Mouse (Mus musculus) midbrain, embryonic 15.5 days (tissue): ENCODE measurements around the gene Trit1. TPM values are rescaled to one million over a fixed set of nuclear protein-coding genes. Genes with fewer than 3 reads are reported as not detected.

Experiments
- ATAC-seq: fragments of 200-750 bp; cut with Nextera tagmentation; replicated peaks from 2 replicates; pipeline ENCODE4 v1.8.0; 2017; ENCODE audit warnings: moderate TSS enrichment
- H3K27ac ChIP-seq: fragments of 300-500 bp; sonication (generic); 2 replicates; pipeline ENCODE4 v1.5.1; 2015; ENCODE audit warnings: mild to moderate bottlenecking, inconsistent platforms
- H3K27me3 ChIP-seq: fragments of 300-500 bp; sonication (generic); replicated peaks from 2 replicates; pipeline ENCODE4 v1.6.1; 2015; ENCODE audit warnings: inconsistent platforms
- H3K36me3 ChIP-seq: fragments of 300-500 bp; sonication (generic); replicated peaks from 2 replicates; pipeline ENCODE4 v1.6.1; 2015; ENCODE audit warnings: inconsistent platforms
- H3K4me1 ChIP-seq: fragments of 300-500 bp; sonication (generic); 2 replicates; pipeline ENCODE4 v1.6.1; 2015; ENCODE audit warnings: inconsistent platforms
- H3K4me2 ChIP-seq: fragments of 300-500 bp; sonication (generic); 2 replicates; pipeline ENCODE4 v1.6.1; 2015; ENCODE audit warnings: inconsistent platforms, mild to moderate bottlenecking, moderate library complexity
- H3K4me3 ChIP-seq: fragments of 300-500 bp; sonication (generic); 2 replicates; pipeline ENCODE4 v1.5.1; 2015; ENCODE audit warnings: mild to moderate bottlenecking, inconsistent platforms
- H3K9ac ChIP-seq: fragments of 300-500 bp; sonication (generic); 2 replicates; pipeline ENCODE4 v1.6.1; 2015; ENCODE audit warnings: mild to moderate bottlenecking, inconsistent platforms
- H3K9me3 ChIP-seq: fragments of 300-500 bp; sonication (generic); 2 replicates; pipeline ENCODE4 v1.6.1; 2016; ENCODE audit warnings: inconsistent platforms
- WGBS: fragments of 180-500 bp; shearing (Covaris S2); methylation state at CpG from one replicate; pipeline ENCODE4 v1.1.7; 2015; ENCODE audit warnings: mixed read lengths; 5-methylcytosine and 5-hydroxymethylcytosine counted together
- polyA plus RNA-seq: library from polyadenylated mRNA; unstranded; fragments of >200 nt; fragmentation: Nextera tagmentation; extraction: Ambion mirVana; gene quantifications from 2 replicates; pipeline ENCODE4 v1.2.1, GENCODE M21; 2015

The Trit1 gene
- polyA plus RNA-seq, 1 experiment from 2014 or later = 25.3 TPM

DNA sequence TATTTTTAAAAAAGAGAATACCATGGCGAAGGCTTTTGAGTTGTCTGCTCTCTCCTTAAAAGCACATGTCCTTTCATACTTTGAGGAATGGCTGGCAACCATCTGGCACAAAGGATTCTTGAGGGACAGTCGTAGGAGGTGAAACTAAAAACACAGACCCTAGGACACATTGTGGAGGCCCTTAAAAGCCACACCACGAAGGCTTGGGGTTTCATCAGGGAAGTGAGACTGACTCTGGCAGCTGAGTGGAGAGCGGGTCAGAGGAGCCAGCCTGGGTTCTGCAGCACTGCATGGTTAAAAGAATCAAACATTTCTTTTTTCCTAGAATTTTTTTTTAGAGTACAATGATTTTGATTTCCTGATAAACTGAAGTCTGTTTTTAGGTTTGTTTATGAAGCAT, 10.2 kb downstream of the Trit1 start:
- no peak overlapping the region for H3K4me3 ChIP-seq
- H3K27ac ChIP-seq = no peak overlapping the region
- H3K27me3 ChIP-seq = no peaks in the 10 kb centered on the region
- WGBS = 82% methylated on average over 4 of the region's 4 CpGs
- ATAC-seq = no peak
- H3K4me2 ChIP-seq = no peak overlapping the region
- H3K9me3 ChIP-seq = no peaks in the 10 kb centered on the region
- peaks cover 10% of the 10 kb centered on the region for H3K4me1 ChIP-seq
- H3K9ac ChIP-seq = no peak overlapping the region
- H3K36me3 ChIP-seq = peaks cover 5% of the 10 kb centered on the region; the same call in 1 of the 2 replicates

DNA sequence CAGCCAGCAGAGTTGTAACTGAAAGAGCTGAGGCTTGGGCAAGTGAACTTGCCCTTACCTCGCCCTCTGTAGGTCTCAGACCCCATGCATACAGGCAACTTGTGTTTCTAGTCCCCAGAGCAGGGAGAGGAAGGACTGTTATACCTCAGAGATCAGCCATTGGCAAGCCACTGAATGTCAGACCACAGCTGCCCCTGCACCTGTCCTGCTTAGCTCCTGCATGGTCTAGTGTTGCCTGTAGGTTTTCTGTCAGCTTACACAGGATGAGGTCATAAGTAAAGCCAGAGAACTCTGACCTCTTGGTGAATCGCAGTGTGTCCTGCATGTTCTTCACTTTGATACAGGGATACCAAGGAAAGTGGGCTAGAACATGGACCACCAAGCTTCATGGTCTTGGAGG, 18.4 kb downstream of the Trit1 start:
- H3K4me2 ChIP-seq = no peak overlapping the region
- H3K4me1 ChIP-seq = no peaks in the 10 kb centered on the region
- H3K27me3 ChIP-seq = no peaks in the 10 kb centered on the region
- WGBS = 95% methylated on average over 2 of the region's 2 CpGs
- no peak overlapping the region for H3K4me3 ChIP-seq
- ATAC-seq = no peak
- no peak overlapping the region for H3K27ac ChIP-seq
- no peak overlapping the region for H3K9ac ChIP-seq
- peaks cover 7% of the 10 kb centered on the region; the same call in 1 of the 2 replicates for H3K36me3 ChIP-seq
- no peaks in the 10 kb centered on the region for H3K9me3 ChIP-seq

DNA sequence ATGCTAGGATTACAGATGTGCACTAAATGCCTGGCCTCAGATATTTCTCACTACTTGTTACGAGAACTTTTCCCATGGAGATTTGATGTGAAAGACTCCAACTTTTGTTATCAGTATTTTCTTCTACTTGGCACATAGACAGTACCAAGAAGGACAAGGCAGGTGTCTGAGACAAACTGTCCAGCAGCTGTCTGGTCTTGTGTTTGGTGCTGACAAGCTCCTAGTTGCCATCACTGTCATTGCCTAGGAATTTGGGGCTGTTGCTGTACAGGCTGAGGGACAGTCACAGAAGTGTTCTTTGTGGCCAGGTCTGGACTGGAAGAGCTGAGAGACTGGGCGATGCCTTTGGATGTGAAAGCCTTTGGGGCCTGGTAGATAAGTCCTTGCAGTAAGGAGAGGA, 19.2 kb downstream of the Trit1 start:
- WGBS = 96% methylated on average over 2 of the region's 2 CpGs
- no peak for ATAC-seq

DNA sequence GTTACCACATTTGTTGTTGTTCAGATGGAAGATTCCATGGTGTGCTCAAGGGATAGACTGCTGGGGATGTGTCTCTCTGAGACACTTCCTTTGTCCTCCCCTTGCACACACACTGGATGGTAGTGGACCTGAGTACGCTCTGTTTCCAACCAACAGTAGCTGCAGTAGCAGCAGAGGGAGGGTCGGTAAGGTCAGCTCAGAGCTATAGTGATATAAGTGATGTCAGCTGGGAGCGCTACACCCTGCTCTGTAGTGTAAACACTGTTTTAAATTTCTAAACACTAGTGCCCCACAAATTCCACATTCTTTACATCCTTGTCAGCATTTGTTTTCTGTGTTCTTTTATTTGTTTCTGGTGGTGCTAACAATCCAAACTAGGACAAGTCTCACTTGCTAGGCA, 20.3 kb downstream of the Trit1 start:
- ATAC-seq = no peak
- no peak overlapping the region for H3K4me2 ChIP-seq
- H3K4me1 ChIP-seq = no peaks in the 10 kb centered on the region
- 80% methylated on average over 3 of the region's 3 CpGs for WGBS
- no peaks in the 10 kb centered on the region for H3K27me3 ChIP-seq
- no peak overlapping the region for H3K9ac ChIP-seq
- H3K27ac ChIP-seq = no peak overlapping the region
- H3K36me3 ChIP-seq = peaks cover 10% of the 10 kb centered on the region; the same call in 1 of the 2 replicates
- H3K9me3 ChIP-seq = no peaks in the 10 kb centered on the region
- H3K4me3 ChIP-seq = no peak overlapping the region

More for the DNA sequence above, 19.2 kb downstream of the Trit1 start:
- Histone ChIP-seq H3K4me3 (no peak overlapping the region), H3K27me3 (no peaks in the 10 kb centered on the region), H3K27ac (no peak overlapping the region), H3K4me2 (no peak overlapping the region), H3K9me3 (no peaks in the 10 kb centered on the region), H3K4me1 (no peaks in the 10 kb centered on the region), H3K9ac (no peak overlapping the region), H3K36me3 (peaks cover 12% of the 10 kb centered on the region; the same call in 1 of the 2 replicates)

DNA sequence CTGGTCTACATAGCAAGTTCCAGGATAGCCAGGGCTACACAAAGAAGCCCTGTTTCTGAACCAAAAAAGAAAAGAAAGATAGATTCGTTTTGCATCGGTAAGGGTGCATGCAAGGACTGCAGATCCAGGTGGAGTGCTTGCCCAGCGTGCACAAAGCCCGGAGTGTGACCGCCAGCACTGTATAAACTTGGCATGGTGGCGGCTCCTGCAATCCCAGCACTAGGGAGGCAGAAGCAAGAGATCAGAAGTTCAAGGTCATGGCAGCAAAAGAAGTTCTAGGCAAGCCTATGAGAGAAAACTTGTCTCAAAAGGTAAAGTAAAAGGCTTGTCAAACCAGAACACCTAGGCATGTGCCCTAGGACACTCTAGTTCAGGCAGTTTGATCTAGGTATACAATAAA, 24.7 kb downstream of the Trit1 start:
- Histone ChIP-seq H3K27ac (no peak overlapping the region), H3K36me3 (peaks cover 8% of the 10 kb centered on the region; the same call in 1 of the 2 replicates)
- WGBS = 93% methylated on average over 6 of the region's 6 CpGs

DNA sequence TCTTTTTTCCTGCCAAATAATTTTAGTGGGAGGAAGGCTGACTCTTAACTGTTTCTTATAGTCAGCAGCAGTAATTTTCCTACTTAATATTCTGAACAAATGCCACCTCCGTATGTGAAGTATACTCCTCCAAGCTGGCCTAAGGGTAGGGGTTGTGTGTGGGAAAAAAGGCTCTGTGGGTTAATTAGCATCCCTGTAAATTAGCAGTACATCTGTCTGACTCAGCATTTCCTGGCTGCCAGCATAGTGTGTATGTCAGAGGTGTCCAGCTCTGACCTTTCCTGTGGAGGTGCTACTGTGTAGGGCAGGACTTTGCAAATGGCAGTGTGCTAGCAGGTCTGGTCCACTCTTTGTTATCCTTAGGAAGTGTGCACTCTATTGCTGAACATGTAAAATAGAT, 27.5 kb downstream of the Trit1 start:
- WGBS = 49% methylated on average over 1 of the region's 1 CpGs
- peaks cover 16% of the 10 kb centered on the region; the same call in 1 of the 2 replicates for H3K36me3 ChIP-seq
- H3K27me3 ChIP-seq = no peaks in the 10 kb centered on the region
- no peaks in the 10 kb centered on the region for H3K9me3 ChIP-seq
- no peak overlapping the region for H3K4me2 ChIP-seq
- H3K27ac ChIP-seq = no peak overlapping the region
- H3K4me1 ChIP-seq = no peaks in the 10 kb centered on the region
- no peak overlapping the region for H3K9ac ChIP-seq
- H3K4me3 ChIP-seq = no peak overlapping the region
- no peak for ATAC-seq

More for the DNA sequence above, 24.7 kb downstream of the Trit1 start:
- no peaks in the 10 kb centered on the region for H3K27me3 ChIP-seq
- no peak overlapping the region for H3K9ac ChIP-seq
- H3K4me1 ChIP-seq = no peaks in the 10 kb centered on the region
- no peak for ATAC-seq
- no peak overlapping the region for H3K4me3 ChIP-seq
- no peak overlapping the region for H3K4me2 ChIP-seq
- H3K9me3 ChIP-seq = no peaks in the 10 kb centered on the region

DNA sequence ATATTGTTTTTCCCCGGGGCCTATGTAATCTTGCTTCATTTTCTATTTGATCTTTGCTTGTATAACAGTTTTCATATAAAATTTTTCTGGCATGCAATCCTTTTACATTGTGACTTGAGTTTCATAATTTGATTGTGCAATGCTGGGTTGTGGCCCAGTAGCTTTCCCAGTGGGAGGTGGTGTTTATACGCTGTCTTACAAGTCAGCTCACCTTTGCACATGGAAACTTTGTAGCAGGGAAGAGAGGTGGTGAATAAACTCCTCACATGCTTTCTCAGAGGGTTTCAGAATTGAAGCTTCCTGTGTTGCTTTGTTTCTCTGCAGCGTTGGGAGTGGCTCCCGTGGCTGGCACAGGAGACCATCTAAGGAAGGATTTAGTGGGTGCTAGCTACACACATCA, 28.4 kb downstream of the Trit1 start:
- peaks cover 13% of the 10 kb centered on the region; the same call in 1 of the 2 replicates for H3K36me3 ChIP-seq
- WGBS = 92% methylated on average over 4 of the region's 4 CpGs
- no peak for ATAC-seq
- H3K4me1 ChIP-seq = 0 out of 2 replicates have a peak, but pooled peaks cover under 1% of the 10 kb centered on the region
- H3K9ac ChIP-seq = no peak overlapping the region
- H3K4me3 ChIP-seq = no peak overlapping the region
- H3K9me3 ChIP-seq = no peaks in the 10 kb centered on the region
- H3K27ac ChIP-seq = no peak overlapping the region
- no peaks in the 10 kb centered on the region for H3K27me3 ChIP-seq
- no peak overlapping the region for H3K4me2 ChIP-seq

DNA sequence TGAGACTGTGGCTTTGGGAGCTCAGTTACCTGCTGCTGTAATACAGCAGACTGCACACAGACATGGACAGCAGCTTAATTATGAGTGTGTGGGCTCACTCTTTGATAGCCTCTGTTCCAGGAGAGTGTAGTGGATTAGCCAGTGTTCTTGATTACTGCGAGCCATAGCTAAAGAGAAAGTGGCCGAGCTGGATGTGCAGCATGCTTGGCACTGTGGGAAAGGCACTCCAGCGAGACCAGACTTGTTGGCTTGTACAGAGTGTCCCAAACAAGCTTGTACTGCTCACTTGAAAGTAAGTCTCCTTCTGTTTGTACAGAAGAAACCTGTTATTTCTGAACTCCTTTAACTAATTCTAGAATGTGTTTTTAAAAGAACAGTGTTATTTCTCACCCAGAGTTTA, 29.9 kb downstream of the Trit1 start:
- Histone ChIP-seq H3K9ac (no peak overlapping the region), H3K4me2 (no peak overlapping the region), H3K36me3 (peaks cover 9% of the 10 kb centered on the region; the same call in 1 of the 2 replicates), H3K4me3 (no peak overlapping the region), H3K27me3 (no peaks in the 10 kb centered on the region), H3K4me1 (peaks cover 15% of the 10 kb centered on the region), H3K27ac (no peak overlapping the region), H3K9me3 (no peaks in the 10 kb centered on the region)
- 62% methylated on average over 3 of the region's 3 CpGs for WGBS
- no peak for ATAC-seq

DNA sequence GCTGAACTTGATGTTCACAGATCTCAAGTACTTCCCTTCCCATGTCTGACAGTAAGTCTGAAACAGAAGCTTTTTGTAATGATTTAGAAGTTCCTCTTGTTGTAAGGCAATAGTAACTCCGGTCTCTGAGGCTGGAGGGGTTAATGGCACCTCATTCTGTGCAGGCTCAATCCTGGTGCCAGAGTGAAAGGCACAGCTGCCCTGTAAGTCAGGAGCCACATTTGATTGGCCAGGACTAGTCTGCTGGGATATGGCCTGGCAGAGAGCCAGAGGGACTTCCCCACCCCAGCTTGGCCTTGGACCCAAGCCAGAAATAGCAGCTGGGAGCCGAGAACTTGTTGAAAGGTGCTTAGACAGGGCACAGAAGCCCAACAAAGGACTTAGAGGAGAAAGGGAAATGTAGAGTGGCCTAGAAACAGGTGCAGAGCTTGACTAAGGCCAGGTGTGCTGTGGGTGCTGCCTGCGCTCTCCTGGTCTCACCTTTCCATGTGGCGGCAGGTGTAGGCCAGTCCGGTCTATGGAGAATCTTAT, 34.3 kb downstream of the Trit1 start:
- 47% methylated on average over 5 of the region's 5 CpGs for WGBS
- Histone ChIP-seq H3K4me1 (peaks cover 30% of the 10 kb centered on the region), H3K36me3 (peaks cover 28% of the 10 kb centered on the region), H3K4me3 (no peak overlapping the region), H3K9ac (no peak overlapping the region), H3K4me2 (no peak overlapping the region), H3K27me3 (no peaks in the 10 kb centered on the region), H3K27ac (peak overlapping the region; percentile 63; the same call in 1 of the 2 replicates), H3K9me3 (no peaks in the 10 kb centered on the region)
- peak; percentile 83 for ATAC-seq

DNA sequence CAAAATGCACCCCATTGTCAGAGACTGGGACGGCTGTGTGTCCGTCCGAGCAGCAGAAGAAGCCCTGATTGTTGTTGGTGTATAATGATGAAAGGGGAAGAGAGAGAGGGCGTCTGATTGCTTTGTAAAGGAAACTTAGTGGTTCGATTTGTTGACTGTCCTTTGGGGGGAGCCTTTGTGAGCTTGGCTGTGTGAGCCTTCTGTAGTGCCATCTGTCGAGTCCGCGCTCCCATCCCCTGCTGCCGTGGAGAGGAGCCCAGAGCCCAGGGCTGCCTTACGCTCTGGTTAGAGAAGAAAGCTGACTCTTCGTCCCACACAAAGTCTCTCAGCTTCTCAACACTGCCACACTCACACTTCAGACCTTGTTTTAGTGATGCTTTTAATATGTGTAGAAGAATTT, 36.8 kb downstream of the Trit1 start:
- Histone ChIP-seq H3K4me3 (no peak overlapping the region), H3K27me3 (no peaks in the 10 kb centered on the region), H3K36me3 (peaks cover 37% of the 10 kb centered on the region), H3K9me3 (no peaks in the 10 kb centered on the region), H3K4me1 (peaks cover 30% of the 10 kb centered on the region), H3K27ac (peak overlapping the region; percentile 68), H3K4me2 (no peak overlapping the region), H3K9ac (no peak overlapping the region)
- ATAC-seq = 0 out of 2 replicates have a peak, but pooled peaks have one; percentile 53
- WGBS = 16% methylated on average over 11 of the region's 11 CpGs

DNA sequence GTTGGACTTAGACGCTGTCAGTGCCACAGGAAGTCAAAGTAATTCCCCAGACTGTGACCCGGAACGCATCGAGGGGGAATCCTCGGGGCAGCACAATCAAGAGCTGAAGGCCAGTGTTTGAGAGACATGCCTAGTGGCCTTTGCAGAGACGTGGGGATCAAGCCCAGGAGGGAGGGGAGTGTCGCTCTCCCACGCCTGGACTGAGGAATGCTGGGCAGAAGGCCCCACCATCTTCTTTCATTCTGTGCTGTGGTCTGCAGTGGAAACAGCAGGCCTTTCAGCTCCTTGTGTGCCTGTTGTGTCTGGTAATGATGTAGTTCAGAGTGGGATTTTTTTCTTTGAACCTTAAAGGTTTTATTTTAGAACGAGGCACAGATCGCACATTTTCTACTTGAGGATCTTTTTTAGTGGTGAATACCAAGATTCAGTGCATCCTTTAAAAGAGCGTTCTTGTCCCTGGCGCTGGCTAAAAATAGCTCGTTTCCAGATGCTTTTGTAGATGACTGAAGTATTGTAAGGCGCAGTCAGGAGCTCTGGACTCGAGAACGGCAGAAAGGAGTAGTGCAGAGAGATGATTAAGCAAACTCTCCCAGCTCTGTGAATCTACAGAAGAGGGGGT, 37.9 kb downstream of the Trit1 start:
- H3K9ac ChIP-seq = no peak overlapping the region
- H3K4me2 ChIP-seq = no peak overlapping the region
- H3K4me1 ChIP-seq = peaks cover 30% of the 10 kb centered on the region
- peaks cover 34% of the 10 kb centered on the region for H3K36me3 ChIP-seq
- H3K9me3 ChIP-seq = no peaks in the 10 kb centered on the region
- 65% methylated on average over 16 of the region's 16 CpGs for WGBS
- H3K27me3 ChIP-seq = no peaks in the 10 kb centered on the region
- peak overlapping the region; percentile 61 for H3K27ac ChIP-seq
- 0 out of 2 replicates have a peak, but pooled peaks have one; percentile 22 for ATAC-seq
- no peak overlapping the region for H3K4me3 ChIP-seq

DNA sequence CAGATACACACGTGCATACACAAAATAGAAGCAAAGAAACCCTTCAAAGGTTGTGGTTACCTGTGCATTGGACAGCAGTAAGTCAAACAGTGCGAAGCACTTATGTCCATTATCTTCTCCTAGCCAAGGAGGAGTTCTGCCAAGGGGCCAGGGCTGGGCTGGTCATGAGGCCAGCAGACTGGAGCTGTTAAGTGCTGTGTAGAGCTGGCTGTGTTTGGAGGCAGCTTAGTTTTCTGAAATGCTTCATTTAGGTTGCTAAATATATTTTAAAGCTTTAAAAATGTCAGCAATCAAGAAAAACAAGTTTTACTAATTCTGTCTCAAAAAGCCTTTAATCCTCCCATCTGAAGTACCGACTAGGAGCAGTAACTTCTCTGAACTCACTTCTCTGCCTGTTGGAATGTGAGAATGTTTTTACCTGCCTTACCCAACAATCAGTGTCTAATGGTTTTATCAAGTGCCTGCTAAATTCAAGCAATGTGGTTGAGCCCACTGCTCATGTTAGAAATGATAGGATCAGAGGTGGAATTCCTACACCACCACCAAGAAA, 40.2 kb downstream of the Trit1 start:
- no peak for ATAC-seq
- Histone ChIP-seq H3K27me3 (no peaks in the 10 kb centered on the region), H3K27ac (no peak overlapping the region), H3K36me3 (peaks cover 34% of the 10 kb centered on the region), H3K4me3 (no peak overlapping the region), H3K9me3 (no peaks in the 10 kb centered on the region), H3K4me2 (no peak overlapping the region), H3K4me1 (peaks cover 12% of the 10 kb centered on the region), H3K9ac (no peak overlapping the region)
- WGBS = 95% methylated on average over 3 of the region's 3 CpGs
